Mouse (Mus musculus): ENCODE results near the gene Tcap. TPM values are rescaled to one million over a fixed set of nuclear protein-coding genes. Genes with fewer than 3 reads are reported as not detected.

Tcap gene
- polyA plus RNA-seq, 1 experiment from 2014 or later: 0.23 TPM

DNA sequence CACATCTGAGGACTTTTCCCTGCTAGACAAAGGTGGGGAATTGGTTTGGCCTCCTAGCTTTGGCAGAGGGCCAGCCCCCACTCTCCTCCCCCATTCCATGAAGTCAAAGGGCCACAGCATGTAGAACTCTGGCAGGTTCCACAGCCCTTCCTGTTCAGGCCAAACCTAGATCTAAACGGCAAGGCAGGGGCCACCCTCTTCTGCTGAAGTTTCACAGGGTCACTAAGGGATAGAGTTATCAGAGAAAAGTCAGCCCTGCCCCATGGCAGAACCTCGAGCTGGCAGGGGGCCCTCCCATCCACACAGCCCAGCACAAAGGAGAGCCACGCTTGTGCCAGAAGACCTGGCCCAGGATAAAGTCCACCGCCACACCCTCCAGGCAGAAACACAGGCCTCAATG is 11.4 kb downstream of the Tcap start:
- H3K4me3 ChIP-seq (replicated peaks): no peak overlapping the region
- H3K36me3 ChIP-seq: no peaks in the 10 kb centered on the region
- WGBS: 33% methylated on average over 4 of the region's 4 CpGs
- H3K27me3 ChIP-seq (replicated peaks): no peaks in the 10 kb centered on the region
- H3K9ac ChIP-seq: no peak overlapping the region
- peak; percentile 75 for ATAC-seq (ENCODE audit: insufficient read depth, low FRiP score, low read depth)
- no peak overlapping the region for H3K4me2 ChIP-seq
- H3K9me3 ChIP-seq: no peaks in the 10 kb centered on the region
- H3K4me1 ChIP-seq: peaks cover 34% of the 10 kb centered on the region
- H3K27ac ChIP-seq: peak overlapping the region; percentile 86

- Histone ChIP-seq H3K4me3 (replicated peaks) (no peak overlapping the region), H3K9me3 (no peaks in the 10 kb centered on the region), H3K4me2 (no peak overlapping the region), H3K36me3 (no peaks in the 10 kb centered on the region), H3K9ac (no peak overlapping the region), H3K27ac (no peak overlapping the region), H3K27me3 (replicated peaks) (no peaks in the 10 kb centered on the region), H3K4me1 (peaks cover 32% of the 10 kb centered on the region)
- 88% methylated on average over 7 of the region's 7 CpGs for WGBS
- ATAC-seq (ENCODE audit: insufficient read depth, low FRiP score, low read depth): no peak
These were observed 14.3 kb downstream of the Tcap start for GRCm38 (mm10) chr11:98397946-98398345.

GRCm38 (mm10) chr11:98400161-98400726 is 16.6 kb downstream of the Tcap start, which contains the start of gene Pgap3:
Gene Pgap3 (minus strand): TSS chr11:98400490.
- peak; percentile 83 for ATAC-seq (ENCODE audit: insufficient read depth, low FRiP score, low read depth)
- H3K9me3 ChIP-seq: no peaks in the 10 kb centered on the region
- peak within 1 kb of the TSS; percentile 97 for H3K27ac ChIP-seq
- H3K4me2 ChIP-seq: peak within 1 kb of the TSS; percentile 71
- H3K27me3 ChIP-seq (replicated peaks): 0 out of 2 replicates have a peak, but pooled peaks cover 4% of the 10 kb centered on the region
- H3K4me3 ChIP-seq (replicated peaks): peak within 1 kb of the TSS; percentile 74
- peaks cover 11% of the 10 kb centered on the region for H3K4me1 ChIP-seq
- H3K36me3 ChIP-seq: no peaks in the 10 kb centered on the region
- WGBS: under 1% methylated on average over 40 of the region's 40 CpGs
- H3K9ac ChIP-seq: peak within 1 kb of the TSS; percentile 53; the same call in 1 of the 2 replicates

DNA sequence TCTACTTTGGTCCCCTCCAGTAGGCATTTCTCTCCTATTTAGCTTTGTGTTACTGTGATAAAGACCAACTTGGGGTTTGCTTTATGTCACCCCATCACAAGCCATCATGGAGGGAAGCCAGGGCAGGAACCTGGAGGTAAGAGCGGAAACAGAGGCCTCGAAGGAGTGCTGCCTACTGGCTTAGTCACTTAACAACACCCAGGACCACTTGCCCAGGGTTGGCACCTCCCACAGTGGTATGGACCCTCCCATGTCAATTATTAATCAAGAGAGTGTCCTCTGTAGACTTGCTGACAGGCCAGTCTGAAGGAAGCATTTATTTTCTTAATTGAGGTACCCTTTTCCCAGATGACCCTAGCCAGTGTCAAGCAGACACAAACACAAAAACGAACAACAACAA is 17.2 kb downstream of the Tcap start:
- ATAC-seq (ENCODE audit: insufficient read depth, low FRiP score, low read depth): peak; percentile 56; the same call in 1 of the 2 replicates
- Histone ChIP-seq H3K4me3 (replicated peaks) (peak overlapping the region; percentile 74), H3K27ac (peak overlapping the region; percentile 97), H3K9me3 (no peaks in the 10 kb centered on the region), H3K27me3 (replicated peaks) (0 out of 2 replicates have a peak, but pooled peaks cover 4% of the 10 kb centered on the region), H3K36me3 (no peaks in the 10 kb centered on the region), H3K4me2 (peak overlapping the region; percentile 71), H3K4me1 (peaks cover 11% of the 10 kb centered on the region), H3K9ac (peak overlapping the region; percentile 34; the same call in 1 of the 2 replicates)
- WGBS: 41% methylated on average over 3 of the region's 3 CpGs

- Histone ChIP-seq H3K4me2 (no peak overlapping the region), H3K27ac (no peak overlapping the region), H3K27me3 (replicated peaks) (0 out of 2 replicates have a peak, but pooled peaks cover 4% of the 10 kb centered on the region), H3K9me3 (no peaks in the 10 kb centered on the region), H3K4me1 (peaks cover 8% of the 10 kb centered on the region), H3K4me3 (replicated peaks) (no peak overlapping the region), H3K36me3 (no peaks in the 10 kb centered on the region), H3K9ac (no peak overlapping the region)
- no peak for ATAC-seq (ENCODE audit: insufficient read depth, low FRiP score, low read depth)
- WGBS: 78% methylated on average over 6 of the region's 6 CpGs
These were observed 23.0 kb downstream of the Tcap start for GRCm38 (mm10) chr11:98406621-98407020.

DNA sequence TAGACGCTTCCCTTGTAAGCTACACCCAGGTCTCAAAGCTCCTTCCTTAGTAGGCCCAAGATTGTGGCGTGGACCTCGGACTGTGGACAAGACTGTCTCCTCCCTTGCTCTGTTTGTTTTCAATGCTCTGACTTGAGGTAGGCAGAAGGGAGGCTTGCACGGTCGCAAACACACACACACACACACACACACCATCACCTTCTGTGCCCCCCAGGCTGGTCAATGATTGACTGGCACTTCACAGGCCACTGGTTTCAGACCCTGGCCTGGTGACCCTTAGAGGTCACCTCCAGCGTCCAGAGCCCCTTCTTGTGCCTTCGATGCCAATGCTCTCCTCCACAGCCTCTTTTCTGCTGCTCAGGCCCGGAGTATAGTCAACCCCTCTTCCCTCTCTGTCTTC is 25.3 kb downstream of the Tcap start:
- H3K27me3 ChIP-seq (replicated peaks): 0 out of 2 replicates have a peak, but pooled peaks cover under 1% of the 10 kb centered on the region
- H3K4me2 ChIP-seq: peak overlapping the region; percentile 36
- ATAC-seq (ENCODE audit: insufficient read depth, low FRiP score, low read depth): no peak
- H3K9ac ChIP-seq: no peak overlapping the region
- peak overlapping the region; percentile 71 for H3K27ac ChIP-seq
- no peaks in the 10 kb centered on the region for H3K36me3 ChIP-seq
- H3K4me1 ChIP-seq: peaks cover 18% of the 10 kb centered on the region
- H3K9me3 ChIP-seq: no peaks in the 10 kb centered on the region
- 51% methylated on average over 8 of the region's 8 CpGs for WGBS
- H3K4me3 ChIP-seq (replicated peaks): no peak overlapping the region

GRCm38 (mm10) chr11:98409341-98409822 is 25.8 kb downstream of the Tcap start:
- Histone ChIP-seq H3K9me3 (no peaks in the 10 kb centered on the region), H3K9ac (no peak overlapping the region), H3K4me2 (peak overlapping the region; percentile 36), H3K4me3 (replicated peaks) (no peak overlapping the region), H3K27me3 (replicated peaks) (no peaks in the 10 kb centered on the region), H3K36me3 (no peaks in the 10 kb centered on the region), H3K4me1 (peaks cover 23% of the 10 kb centered on the region), H3K27ac (peak overlapping the region; percentile 71)
- 5% methylated on average over 10 of the region's 10 CpGs for WGBS
- ATAC-seq (ENCODE audit: insufficient read depth, low FRiP score, low read depth): 0 out of 2 replicates have a peak, but pooled peaks have one; percentile 29

DNA sequence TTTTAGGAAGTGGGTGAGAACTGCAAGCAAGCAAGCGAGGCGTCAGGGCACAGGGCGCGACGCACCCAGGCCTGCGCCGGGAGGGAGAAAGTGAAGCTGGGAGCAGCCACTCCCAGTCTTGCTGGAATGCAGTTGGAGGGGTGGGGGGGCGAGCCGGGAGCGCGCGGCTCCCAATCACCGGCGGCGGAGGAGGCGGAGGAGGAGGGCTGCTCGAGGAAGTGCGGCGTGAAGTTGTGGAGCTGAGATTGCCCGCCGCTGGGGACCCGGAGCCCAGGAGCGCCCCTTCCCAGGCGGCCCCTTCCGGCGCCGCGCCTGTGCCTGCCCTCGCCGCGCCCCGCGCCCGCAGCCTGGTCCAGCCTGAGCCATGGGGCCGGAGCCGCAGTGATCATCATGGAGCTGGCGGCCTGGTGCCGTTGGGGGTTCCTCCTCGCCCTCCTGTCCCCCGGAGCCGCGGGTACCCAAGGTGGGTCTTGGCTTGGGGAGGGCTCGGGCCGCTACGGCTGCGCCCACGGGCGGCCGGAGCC is 28.7 kb downstream of the Tcap start, which contains the start of gene Erbb2:
Erbb2 (plus strand) TSS at position 198 of the 524 bp plus-strand sequence.
- Histone ChIP-seq H3K9me3 (no peaks in the 10 kb centered on the region), H3K27ac (peak within 1 kb of the TSS; percentile 96), H3K4me1 (peaks cover 43% of the 10 kb centered on the region), H3K4me2 (peak within 1 kb of the TSS; percentile 61), H3K27me3 (replicated peaks) (no peaks in the 10 kb centered on the region), H3K36me3 (no peaks in the 10 kb centered on the region), H3K9ac (peak within 1 kb of the TSS; percentile 79), H3K4me3 (replicated peaks) (peak within 1 kb of the TSS; percentile 95)
- peak; percentile 81 for ATAC-seq (ENCODE audit: insufficient read depth, low FRiP score, low read depth)
- under 1% methylated on average over 37 of the region's 49 CpGs for WGBS

- under 1% methylated on average over 40 of the region's 40 CpGs for WGBS
- ATAC-seq (ENCODE audit: insufficient read depth, low FRiP score, low read depth): peak; percentile 3; the same call in 1 of the 2 replicates
- H3K4me2 ChIP-seq: peak overlapping the region; percentile 61
These were observed 29.2 kb downstream of the Tcap start for GRCm38 (mm10) chr11:98412797-98413301.

GRCm38 (mm10) chr11:98413731-98414130 is 30.1 kb downstream of the Tcap start:
- Histone ChIP-seq H3K4me3 (replicated peaks) (peak overlapping the region; percentile 95), H3K9ac (peak overlapping the region; percentile 32; the same call in 1 of the 2 replicates), H3K4me1 (peaks cover 46% of the 10 kb centered on the region), H3K27me3 (replicated peaks) (no peaks in the 10 kb centered on the region), H3K4me2 (peak overlapping the region; percentile 61), H3K36me3 (no peaks in the 10 kb centered on the region), H3K9me3 (no peaks in the 10 kb centered on the region), H3K27ac (0 out of 2 replicates have a peak overlapping the region, but pooled peaks have one; percentile 96)
- ATAC-seq (ENCODE audit: insufficient read depth, low FRiP score, low read depth): no peak
- WGBS: 18% methylated on average over 7 of the region's 7 CpGs

More at GRCm38 (mm10) chr11:98412797-98413301, 29.2 kb downstream of the Tcap start:
- Histone ChIP-seq H3K36me3 (no peaks in the 10 kb centered on the region), H3K9ac (peak overlapping the region; percentile 79), H3K4me3 (replicated peaks) (peak overlapping the region; percentile 95), H3K4me1 (peaks cover 44% of the 10 kb centered on the region), H3K27ac (peak overlapping the region; percentile 96), H3K27me3 (replicated peaks) (no peaks in the 10 kb centered on the region), H3K9me3 (no peaks in the 10 kb centered on the region)

DNA sequence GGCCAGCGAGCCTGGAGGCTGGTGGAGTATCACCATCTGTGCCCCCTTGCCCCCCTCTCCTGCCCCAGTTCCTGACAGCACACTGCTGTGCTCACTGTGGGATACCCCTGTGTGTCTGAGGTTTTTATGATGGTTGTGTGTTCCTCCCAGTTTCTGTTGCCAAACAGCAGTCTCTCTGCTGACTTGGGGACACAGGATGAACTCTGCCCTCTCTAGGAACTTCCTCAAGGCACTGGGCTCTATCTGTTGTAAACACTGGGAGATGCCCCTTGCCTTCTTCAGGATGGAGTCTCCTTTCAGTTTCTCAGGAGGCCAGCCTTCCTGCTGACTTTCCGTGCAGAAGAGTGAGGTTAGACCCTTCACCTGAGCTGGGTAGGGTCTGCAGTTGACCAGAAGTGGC is 30.6 kb downstream of the Tcap start:
- WGBS: 32% methylated on average over 2 of the region's 2 CpGs
- Histone ChIP-seq H3K4me1 (peaks cover 43% of the 10 kb centered on the region), H3K9ac (no peak overlapping the region), H3K9me3 (no peaks in the 10 kb centered on the region), H3K27ac (0 out of 2 replicates have a peak overlapping the region, but pooled peaks have one; percentile 2), H3K4me2 (peak overlapping the region; percentile 61), H3K36me3 (no peaks in the 10 kb centered on the region), H3K4me3 (replicated peaks) (peak overlapping the region; percentile 95), H3K27me3 (replicated peaks) (no peaks in the 10 kb centered on the region)
- ATAC-seq (ENCODE audit: insufficient read depth, low FRiP score, low read depth): no peak

DNA sequence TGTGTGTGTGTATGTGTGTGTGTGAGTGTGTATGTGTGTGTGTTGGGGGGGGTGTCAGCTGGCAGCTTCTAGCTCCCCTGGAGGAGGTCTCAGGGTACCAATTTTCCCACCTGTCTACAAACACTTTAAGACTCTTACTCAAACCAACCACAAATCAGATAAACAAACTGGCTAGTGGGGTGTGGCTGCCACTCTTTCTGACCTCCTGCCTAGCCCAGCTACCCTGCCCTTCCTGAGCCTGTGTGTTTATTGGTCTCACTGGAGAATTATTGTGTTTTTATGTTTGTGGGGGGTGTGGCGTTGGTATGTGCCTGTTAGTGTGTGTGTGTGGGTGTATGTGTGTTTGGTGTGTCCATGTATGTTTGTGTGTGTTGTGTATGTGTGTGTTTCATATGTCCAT is 33.5 kb downstream of the Tcap start:
- Histone ChIP-seq H3K9ac (no peak overlapping the region), H3K36me3 (no peaks in the 10 kb centered on the region), H3K4me1 (peaks cover 35% of the 10 kb centered on the region), H3K27me3 (replicated peaks) (no peaks in the 10 kb centered on the region), H3K4me3 (replicated peaks) (no peak overlapping the region), H3K4me2 (no peak overlapping the region), H3K9me3 (no peaks in the 10 kb centered on the region), H3K27ac (no peak overlapping the region)
- 71% methylated on average over 1 of the region's 1 CpGs for WGBS
- ATAC-seq (ENCODE audit: insufficient read depth, low FRiP score, low read depth): no peak
